Mouse (Mus musculus) mature B cell (primary cell): ENCODE measurements around the gene Rgs14.

Experiments used
- in situ Hi-C: fragments of 300-500 bp; cut with MboI; formaldehyde crosslinking; loops from 2 replicates; pipeline ENCODE4 v1.14.3; 2019

Rgs14 gene

DNA sequence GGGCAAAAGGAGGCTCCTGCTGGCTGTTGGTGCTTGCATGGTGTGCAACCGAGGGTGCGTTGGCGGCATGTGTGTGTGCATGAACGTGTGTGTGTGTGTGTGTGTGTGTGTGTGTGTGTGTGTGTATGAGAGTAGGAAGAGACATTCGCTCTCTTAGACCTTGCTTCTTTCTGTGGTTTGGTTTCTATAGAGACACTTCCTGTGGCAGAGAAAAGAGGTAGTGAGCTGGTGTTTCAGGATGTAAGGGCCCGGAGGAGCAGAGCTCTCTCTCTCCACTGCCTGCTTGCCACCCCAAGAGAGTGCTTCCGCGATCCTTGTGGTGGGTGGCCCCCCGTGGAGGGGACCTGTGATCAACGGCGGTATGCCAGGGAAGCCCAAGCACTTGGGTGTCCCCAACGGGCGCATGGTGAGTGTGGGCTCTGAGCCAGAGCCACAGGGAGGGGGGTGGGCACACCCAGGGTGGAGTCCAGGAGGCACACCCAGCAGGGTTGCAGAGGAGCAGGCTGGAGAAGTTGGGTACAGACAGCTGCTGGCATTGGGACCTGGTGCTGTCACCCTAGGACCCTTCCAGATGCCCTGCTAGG lies at the start of gene Rgs14:
TSS of gene Rgs14 (plus strand) at position 202 of the 584 bp plus-strand sequence.
- in situ Hi-C loops: no loop called here

DNA sequence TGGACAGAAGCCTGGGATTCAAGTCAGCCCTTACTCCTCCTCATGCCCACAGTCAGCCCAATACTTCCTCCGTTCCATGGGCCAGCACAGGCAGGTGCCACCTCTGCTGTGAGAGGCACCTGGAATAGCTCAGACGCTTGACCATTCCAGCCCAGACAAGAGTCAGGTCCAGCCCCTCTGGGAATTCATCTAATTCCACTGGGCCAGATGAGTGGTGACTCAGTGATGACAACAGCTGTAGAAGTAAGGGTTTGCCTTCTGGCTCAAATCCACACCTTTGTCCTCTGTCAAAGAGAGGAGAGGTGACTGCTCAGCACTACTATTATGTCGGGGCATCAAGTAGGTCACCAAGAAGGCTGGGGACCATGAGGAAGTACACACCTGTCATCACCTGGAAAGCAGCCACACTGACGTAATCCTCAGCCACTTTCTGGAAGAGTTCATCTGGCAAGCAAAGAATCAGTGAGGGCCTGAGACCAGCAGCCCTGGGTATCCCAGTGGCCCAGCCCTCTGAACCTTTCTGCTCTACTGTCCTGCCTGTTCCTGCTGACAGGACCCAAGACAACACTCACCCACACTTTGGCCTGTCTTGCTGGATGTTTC lies 49.5 kb upstream of the Rgs14 start, which contains the start of gene Prelid1:
TSS of gene Prelid1 (plus strand) at position 570 of the 603 bp plus-strand sequence.
- in situ Hi-C loops: no loop called here

- in situ Hi-C loops: no loop called here
Measured at GRCm38 (mm10) chr13:55321434-55322129, 48.0 kb upstream of the Rgs14 start, which contains the start of gene Rab24. Rab24 (minus strand) TSS chr13:55321946.

GRCm38 (mm10) chr13:55322130-55322825 lies 47.3 kb upstream of the Rgs14 start:
- in situ Hi-C loops: no loop called here

DNA sequence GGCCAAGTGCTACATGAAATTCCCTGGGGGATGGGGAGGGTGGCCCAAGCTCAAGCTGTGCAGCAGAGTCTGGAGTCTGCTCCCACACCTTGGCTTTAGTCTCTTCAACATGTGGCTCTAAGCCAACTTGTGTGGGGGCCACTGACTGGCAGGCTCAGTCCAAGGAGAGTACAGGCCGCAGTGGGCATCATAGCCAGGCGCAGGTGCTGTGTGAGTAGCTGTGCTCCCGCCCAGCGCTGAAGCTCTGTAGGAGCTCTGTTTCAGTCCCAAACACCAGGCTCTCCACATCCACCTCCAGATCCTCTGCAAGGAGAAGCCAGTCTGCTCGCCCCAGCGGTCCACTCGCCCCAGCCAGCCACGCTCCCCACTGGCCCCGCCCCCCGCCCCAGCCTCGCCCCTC lies 43.9 kb upstream of the Rgs14 start:
- in situ Hi-C loops: no loop called here

DNA sequence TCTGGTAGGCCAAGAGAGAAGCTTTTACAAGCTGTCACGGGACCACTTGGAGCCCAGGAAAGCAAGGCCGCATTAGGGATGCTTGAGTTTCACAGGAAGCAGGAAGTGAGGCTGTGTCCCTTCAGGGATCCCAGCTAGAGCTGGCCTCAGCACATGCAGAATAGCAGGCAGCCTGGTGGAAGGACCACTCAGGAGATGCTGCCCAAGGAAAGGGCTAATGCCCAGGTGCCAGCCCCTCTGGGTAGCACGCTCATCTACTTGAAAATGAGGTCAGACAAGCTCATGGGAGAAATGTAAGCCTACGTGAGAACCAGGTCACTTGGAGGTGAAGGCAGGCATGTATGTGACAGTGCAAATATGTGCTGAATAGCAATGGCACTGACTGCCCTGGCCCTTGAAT lies 42.4 kb upstream of the Rgs14 start:
- in situ Hi-C loops: no loop called here

- in situ Hi-C loops: no loop called here
Measured at GRCm38 (mm10) chr13:55327633-55328032, 41.9 kb upstream of the Rgs14 start.

DNA sequence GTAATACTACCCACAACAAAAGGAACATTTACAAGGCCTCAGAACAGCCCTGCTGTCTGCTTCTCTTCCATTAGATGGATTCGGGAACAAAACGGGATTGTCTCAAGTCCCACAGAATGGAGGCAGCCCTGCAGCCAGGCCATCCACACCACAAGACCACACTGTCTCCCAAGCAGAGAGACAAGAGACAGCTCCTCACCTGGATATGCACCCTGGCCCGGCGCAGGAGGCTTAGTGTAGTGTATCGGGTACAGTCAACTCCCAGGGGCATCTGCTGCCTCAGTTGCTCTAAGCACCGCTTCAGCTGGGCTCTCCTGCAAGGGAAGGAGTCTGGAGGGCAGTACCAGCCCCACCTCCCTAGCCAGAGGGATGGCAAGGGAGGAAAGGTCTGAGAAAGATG lies 41.4 kb upstream of the Rgs14 start:
- in situ Hi-C loops: no loop called here

- in situ Hi-C loops: no loop called here
Measured at GRCm38 (mm10) chr13:55328641-55329040, 40.9 kb upstream of the Rgs14 start.

DNA sequence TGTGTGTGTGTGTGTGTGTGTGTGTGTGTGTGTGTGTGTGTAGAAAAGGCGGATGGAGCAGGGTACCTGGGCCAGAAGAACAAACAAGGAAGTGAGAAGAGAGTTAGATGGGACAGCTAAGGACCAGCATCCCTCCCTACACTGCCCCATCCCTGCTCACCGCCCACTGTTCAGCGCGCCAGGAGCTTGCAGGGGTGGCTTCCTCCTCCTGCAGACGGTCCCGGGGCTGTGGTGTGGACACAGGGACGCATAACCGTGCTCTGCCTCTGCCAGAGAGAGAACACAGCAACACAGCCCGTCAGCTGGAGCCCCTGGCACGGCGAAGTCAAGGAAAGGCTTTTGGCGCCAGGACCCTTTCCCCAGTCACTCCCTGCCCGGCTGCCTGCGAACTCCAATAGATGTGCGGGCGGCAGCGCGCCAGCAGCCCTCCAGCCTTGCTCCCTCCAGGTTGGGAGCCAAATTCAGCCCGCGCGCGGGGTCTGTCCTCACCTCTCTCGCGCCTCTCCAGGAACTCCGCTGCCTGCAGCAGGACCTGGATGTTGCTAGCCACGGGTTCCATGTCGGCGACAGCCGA lies 40.3 kb upstream of the Rgs14 start:
- in situ Hi-C loops: no loop called here

GRCm38 (mm10) chr13:55329683-55330566 lies 39.6 kb upstream of the Rgs14 start, which contains the start of gene Mxd3:
Mxd3 (minus strand) TSS chr13:55329823.
- in situ Hi-C loops: no loop called here

DNA sequence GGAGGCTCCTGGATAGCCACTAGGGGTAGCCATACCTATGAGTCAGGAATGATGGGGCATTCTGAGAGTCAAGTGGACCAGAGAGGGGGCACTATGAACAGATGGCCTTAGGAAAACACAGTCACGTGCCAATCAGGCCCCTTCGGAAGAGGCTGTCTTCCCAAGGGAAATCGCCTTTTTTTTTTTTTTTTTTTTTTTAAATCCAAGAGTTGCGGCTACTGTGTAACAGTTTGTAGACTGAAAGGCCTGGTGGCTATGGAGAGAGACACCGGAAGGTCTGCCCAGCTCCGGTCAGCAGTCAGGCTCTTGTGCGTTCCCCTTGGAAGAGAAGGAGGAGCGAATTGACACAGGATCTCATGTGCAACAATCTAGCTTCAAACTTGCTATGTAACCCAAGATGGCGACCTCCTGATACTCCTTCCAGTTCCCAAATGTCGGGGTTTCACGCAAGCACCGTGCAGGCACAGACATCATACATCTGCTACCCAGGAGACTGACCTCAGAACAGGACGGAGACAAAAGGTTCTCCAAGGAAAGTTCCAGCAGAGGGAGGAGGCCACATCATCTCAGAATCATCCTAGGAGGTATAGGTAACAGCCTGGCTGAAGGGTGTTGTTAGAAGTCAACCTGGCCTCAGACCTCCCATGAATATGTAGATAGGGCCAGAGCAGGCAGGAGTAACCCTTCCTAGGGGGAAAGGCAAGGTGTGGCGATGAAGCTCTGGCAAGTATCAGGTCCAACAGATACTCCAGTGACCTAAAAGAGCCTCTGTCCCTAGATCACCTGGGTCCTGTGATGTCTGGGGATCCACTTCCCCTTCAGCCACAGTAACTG lies 38.7 kb upstream of the Rgs14 start:
- in situ Hi-C loops: no loop called here

GRCm38 (mm10) chr13:55332331-55332730 lies 37.2 kb upstream of the Rgs14 start:
- in situ Hi-C loops: no loop called here

DNA sequence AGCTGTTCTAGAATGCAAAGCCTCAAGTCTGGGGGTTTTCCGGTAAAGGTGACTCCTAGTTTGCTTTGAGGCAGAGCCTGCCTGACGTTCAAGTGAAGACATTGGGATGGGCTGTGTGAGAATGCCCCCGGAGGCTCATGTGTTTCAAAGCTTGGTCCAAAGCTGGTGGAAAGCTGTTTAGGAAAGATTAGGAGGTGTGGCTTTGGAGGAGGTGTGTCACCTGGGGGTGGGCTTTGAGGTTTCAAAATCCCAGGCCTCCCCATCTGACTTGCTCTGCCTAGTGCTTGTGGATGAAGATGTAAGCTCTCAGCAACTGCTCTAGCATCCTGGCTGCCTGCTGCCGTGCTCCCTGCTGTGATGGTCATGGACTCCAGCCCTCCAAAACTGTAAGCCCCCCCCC lies 33.8 kb upstream of the Rgs14 start:
- in situ Hi-C loops: no loop called here

- in situ Hi-C loops: no loop called here
Measured at GRCm38 (mm10) chr13:55337341-55337975, 32.1 kb upstream of the Rgs14 start.

- in situ Hi-C loops: no loop called here
Measured at GRCm38 (mm10) chr13:55338131-55339054, 31.1 kb upstream of the Rgs14 start.

- in situ Hi-C loops: no loop called here
Measured at GRCm38 (mm10) chr13:55339259-55339658, 30.3 kb upstream of the Rgs14 start.

DNA sequence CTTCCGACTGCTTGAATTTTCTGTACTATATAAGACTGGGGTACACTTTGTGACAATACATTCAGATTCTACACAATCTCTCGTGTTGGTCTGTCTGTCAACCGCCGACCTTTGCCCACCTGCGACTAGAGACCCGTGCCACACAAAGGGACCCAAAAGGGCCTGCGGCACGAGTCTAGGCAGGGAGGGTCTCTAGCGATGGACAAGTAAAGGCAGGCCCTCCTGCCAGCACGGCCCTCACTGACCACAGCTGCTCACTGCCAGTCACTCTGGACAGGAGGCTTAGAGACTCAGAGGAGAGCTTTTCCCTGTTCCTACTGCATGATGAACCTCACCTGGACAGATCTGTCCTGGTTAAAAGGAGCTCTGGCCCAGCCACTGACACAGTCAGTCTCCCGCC lies 27.1 kb upstream of the Rgs14 start:
- in situ Hi-C loops: no loop called here

DNA sequence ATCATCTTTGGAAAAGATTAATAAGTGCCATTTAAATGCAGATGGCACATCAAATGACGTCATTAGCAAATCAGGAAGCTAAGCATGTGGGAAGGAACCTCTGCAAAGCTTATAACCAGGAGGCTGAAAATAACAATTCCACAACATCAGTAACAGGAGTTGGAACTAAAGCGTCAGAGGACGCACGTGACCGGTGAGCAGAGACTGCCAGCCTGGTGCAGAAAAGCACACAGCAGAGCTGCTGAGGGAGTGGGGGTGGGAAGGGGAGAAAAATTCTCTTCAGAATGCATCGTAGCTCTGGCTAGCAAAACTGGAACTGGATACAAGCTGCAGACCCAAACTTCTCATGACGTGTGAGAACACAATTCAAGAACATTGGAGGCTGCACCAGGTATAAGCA lies 25.2 kb upstream of the Rgs14 start:
- in situ Hi-C loops: no loop called here
